Mouse (Mus musculus) cerebellum, adult 2 months (tissue): ENCODE results near the gene Cmtr1.

ENCODE experiments used
- CTCF ChIP-seq: fragments of 200-500 bp; IDR thresholded peaks from 2 replicates; pipeline ENCODE4 v1.5.1; 2011; ENCODE audit warnings: low read depth, mild to moderate bottlenecking, control low read depth, low read length, moderate library complexity, borderline replicate concordance; ENCODE audit not compliant: insufficient read depth
- POLR2A ChIP-seq: fragments of 200-500 bp; IDR thresholded peaks from 2 replicates; pipeline ENCODE4 v1.6.1; 2011; ENCODE audit warnings: low read length, control low read depth, borderline replicate concordance; ENCODE audit not compliant: insufficient read depth

DNA sequence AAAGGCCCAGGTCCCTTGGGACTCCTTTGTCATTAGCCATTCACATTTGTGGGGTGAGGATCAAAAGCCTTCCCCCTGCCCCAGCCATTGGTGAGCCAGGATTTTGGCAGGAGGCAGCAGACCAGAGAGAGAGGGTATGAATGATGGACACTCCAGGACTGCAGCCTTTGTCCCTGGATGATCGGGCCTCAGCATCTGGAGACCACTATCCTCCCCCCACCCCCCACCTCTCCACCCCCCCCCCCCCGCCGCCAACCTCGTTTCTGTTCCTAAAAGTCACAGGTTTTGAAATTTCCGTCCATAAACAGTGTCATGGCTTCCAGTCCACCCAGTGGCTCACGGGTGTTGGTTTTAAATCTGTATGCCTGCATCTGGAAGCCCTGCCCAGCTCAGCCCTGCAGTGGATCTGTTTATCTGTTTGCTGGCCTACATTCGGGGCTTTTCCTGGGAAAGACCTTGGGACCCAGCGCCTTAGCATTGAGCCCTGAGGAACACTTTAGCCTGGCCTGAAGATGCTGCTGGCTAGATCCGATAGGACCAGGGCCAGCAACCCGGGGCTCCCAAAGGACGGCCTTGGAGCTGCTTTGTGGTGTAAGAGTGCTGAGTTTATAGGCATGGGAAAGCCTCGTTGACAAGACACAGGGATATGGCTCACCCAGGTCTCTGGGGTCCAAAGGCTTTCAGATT lies 71.0 kb downstream of the Cmtr1 start:
- TF ChIP-seq CTCF (no peak), POLR2A (no peak)
